Mouse (Mus musculus) gastrocnemius, postnatal 4 days (tissue): ENCODE results near the gene Tnfrsf21. TPM values are rescaled to one million over a fixed set of nuclear protein-coding genes. Genes with fewer than 3 reads are reported as not detected.
A peak's percentile ranks its signal among the peaks of the same experiment; 100 is the strongest.

ENCODE experiments used
- DNase-seq, 2 experiments: peaks; one replicate each; pipeline ENCODE4 v3.0.0; 2021 to 2022; ENCODE audit warnings: low spot score in 2 of 2, mixed read lengths in 2 of 2
- long read RNA-seq, 2 experiments: library from polyadenylated mRNA; stranded (forward); transcript quantifications; one replicate each; pipeline ENCODE4 v2.0.0; 2021
- total RNA-seq, 2 experiments: library from RNA; stranded (reverse); gene quantifications; 2 replicates each; pipeline ENCODE4 v1.2.3; 2021

The Tnfrsf21 gene
- 10 to 100 TPM; 21.1 to 25.7 TPM for total RNA-seq
- long read RNA-seq, experiment 1, transcript Tnfrsf21-201 (6 exons, 3,627 nt), result major isoform, 22 of 33 reads
- long read RNA-seq, experiment 1, partial matches to known transcripts, result 6 of 33 reads
- long read RNA-seq, experiment 1, other reads (novel, unspliced or antisense), result 3 of 33 reads
- long read RNA-seq, experiment 2, transcript Tnfrsf21-201 (6 exons, 3,627 nt), result major isoform, 34 of 41 reads
- long read RNA-seq, experiment 2, partial matches to known transcripts, result 7 of 41 reads
- long read RNA-seq, experiment 2, other reads (novel, unspliced or antisense), result 0 of 41 reads

DNA sequence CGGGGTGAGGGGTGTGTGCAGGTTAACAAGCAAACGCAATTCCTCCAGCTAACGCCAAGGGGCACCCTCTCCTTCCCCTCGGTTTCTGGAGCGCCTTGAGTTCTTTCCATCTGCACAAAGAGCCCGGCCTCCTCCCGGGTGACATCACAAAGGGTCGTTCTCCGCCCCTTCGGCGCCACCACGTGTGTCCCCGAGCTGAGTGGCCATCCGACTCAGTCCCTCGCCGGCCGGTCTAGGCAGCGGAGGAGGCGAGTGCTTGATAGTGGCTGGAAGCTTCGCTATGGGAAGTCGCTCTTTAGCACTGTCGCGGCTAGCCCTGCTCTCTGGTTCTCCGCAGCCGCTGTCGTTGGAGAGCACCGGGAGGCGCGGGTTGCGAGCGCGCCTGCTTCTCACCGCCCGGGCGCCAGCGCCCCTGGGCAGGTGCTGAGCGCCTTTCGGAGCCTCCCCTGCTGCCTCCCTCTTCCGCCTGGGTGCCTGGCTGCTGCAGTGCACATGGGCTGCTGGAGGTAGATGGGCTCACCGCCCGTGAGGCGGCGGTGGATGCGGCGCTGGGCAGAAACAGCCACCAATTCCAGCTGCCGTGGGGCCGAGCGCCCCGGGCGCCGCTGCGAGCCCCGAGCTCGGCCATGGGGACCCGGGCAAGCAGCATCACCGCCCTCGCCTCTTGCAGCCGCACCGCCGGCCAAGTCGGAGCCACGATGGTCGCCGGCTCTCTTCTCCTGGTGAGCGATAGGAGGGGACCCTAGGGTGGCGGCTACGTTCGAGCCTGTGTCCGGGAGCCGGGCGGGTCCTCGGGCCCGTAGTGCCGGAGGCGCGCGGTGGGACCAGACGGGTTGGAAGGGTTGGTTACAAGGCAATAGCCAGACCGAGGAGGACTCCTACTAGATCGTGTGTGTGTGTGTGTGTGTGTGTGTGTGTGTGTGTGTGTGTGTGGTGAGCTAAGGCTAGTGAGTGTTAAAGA lies at the start of gene Tnfrsf21:
TSS of gene Tnfrsf21 (plus strand) at position 185 of the 961 bp plus-strand sequence.
- peak; percentile 77 to 89 for DNase-seq

DNA sequence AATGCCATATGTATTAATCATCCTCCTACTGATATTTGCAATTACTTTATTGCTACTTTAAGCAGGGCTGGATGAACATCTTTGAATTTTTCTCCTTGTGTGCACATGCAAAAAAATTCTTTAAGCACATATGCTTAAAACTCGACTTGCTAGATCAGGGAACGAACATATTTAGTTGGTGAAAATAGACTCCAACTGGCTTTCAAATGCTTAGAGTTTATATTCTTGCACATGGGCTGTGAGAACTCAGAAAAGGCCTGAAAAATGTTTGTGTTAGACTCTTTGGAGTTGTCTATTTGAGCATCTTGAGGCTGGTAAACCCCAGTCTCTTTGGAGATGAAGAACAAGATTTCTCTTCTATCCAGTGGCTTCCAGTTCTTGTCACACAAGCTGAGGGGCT lies 48.2 kb upstream of the Tnfrsf21 start:
- DNase-seq, result no peak

DNA sequence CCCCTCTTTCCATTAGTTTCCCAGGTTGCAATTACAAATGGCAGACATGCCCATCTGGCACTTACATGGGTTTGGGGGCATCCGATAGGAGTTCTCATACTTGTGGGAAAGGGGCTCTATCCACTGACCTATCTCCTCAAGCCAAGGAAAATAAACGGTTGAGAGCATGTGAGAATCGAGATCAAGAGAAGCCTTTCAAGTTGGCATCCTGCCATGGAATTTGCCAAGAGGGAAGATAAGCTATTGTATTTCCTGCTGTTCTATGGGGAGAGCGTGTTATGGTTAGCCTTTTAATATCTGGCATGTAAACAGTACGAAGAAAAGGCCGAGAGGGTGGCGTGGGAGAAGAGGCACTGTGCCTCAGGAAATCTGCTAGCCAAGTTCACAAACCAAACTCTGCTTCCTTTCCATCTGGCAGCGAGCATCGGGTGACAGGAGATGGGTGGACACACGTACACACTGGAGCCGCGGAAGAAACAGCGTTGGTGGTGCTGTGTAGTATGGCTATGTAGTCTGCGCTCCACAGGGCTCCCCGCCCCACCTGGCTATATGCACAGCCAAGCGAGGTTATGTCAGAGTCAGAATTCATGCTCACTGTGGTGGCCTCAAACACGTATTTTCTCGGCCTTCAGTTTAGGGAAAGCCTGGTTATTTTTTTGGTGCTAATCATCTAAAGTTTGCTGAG lies 40.9 kb upstream of the Tnfrsf21 start:
- no peak for DNase-seq

DNA sequence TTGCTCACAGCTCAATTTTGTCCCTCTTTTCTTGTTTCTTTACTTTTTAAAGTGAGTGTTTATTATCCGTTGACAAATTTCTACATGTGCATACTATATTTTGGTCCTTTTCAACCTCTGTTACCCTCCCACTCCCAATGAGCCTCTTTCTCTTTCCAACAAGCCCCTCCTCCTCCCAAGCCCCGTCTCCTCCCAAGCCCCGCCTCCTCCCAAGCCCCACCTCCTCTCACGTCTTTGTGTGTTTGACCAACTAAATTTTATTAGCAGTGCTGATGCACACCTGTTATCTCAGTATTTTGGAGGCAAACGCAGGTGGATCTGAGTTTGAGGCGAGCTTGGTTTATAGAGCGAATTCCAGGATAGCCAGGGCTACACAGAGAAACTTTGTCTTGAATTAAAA lies 38.6 kb upstream of the Tnfrsf21 start:
- DNase-seq, result no peak

DNA sequence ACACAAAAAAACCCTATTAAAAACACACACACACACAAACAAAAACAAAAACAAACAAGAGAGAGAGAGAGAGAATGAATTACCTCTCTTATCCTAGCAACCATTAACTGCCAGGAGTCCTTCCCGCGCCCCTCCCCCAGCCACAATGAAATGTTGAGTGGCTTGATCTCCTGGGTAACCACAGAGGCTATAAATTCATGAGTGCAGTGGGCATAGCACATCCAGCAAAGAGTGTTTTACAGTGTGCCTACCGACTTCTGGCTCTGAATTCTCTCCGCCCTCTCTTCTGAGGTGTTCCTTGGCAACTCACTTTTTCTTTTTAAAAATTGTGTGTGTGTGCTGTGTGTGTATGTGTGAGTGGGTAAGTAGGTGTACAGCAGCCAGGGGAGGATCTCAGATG lies 38.0 kb upstream of the Tnfrsf21 start:
- DNase-seq, result no peak

- DNase-seq, result no peak
These were observed 34.5 kb upstream of the Tnfrsf21 start for GRCm38 (mm10) chr17:42981806-42982205.

- no peak for DNase-seq
These were observed 33.8 kb upstream of the Tnfrsf21 start for GRCm38 (mm10) chr17:42982568-42982967.

DNA sequence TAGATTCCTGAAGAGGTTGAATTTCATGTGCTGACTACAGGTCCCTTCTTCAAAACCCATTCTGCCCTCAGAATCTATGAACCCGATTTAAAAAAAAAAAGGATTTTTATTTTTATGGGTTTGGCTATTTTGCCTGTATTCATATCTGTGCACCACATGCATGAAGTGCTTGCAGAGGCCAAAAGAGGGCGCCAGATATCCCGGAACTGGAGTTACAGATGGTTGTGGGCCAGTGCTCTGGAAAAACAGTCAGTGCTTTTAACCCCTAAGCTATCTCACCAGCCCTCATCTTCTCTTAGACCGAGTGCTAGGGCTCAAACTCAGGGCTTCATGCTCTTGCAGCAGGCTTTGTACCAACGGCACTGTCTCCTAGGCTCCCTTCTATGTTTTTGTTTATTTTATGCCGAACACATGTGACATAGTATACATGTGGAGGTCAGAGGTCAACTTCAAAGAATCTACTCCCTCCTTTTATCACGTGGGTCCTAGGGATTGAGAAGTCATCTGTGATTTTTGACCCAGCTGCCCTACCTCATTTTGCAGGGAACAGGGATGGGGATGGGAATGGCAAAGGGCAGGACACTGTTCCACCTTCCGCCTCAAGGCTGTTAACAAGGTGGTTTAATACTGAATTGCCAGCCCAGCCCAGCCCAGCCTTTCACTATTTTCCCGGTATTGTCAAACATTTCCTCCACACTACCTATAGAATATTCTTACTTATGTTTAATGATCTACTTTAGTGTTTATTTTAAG lies 30.3 kb upstream of the Tnfrsf21 start:
- DNase-seq, result no peak

- DNase-seq, result no peak
These were observed 28.7 kb upstream of the Tnfrsf21 start for GRCm38 (mm10) chr17:42987692-42988091.

- no peak for DNase-seq
These were observed 26.4 kb upstream of the Tnfrsf21 start for GRCm38 (mm10) chr17:42989981-42990380.

DNA sequence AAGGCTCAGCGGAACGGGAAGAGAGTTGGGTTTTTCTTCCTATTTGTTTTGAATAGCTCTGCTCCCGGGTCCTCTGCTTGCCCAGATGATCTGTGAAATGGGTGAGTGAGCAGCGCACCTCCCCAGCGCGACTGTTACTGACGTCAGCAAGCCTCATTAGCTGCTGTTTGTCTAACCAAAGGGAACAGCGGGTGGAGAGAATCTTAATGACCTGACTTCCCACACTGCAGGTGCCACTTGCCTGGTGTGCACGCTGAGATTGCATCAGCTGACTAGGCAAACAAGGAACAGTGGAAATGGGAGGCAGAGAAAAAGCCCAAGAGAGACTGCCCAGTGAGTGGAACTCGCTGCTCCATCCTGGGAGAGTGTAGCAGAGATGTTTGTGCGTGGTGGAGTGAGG lies 25.2 kb upstream of the Tnfrsf21 start:
- no peak for DNase-seq

GRCm38 (mm10) chr17:42999446-42999977 lies 16.8 kb upstream of the Tnfrsf21 start:
- DNase-seq, result no peak

- no peak for DNase-seq
These were observed 15.8 kb upstream of the Tnfrsf21 start for GRCm38 (mm10) chr17:43000598-43000997.

DNA sequence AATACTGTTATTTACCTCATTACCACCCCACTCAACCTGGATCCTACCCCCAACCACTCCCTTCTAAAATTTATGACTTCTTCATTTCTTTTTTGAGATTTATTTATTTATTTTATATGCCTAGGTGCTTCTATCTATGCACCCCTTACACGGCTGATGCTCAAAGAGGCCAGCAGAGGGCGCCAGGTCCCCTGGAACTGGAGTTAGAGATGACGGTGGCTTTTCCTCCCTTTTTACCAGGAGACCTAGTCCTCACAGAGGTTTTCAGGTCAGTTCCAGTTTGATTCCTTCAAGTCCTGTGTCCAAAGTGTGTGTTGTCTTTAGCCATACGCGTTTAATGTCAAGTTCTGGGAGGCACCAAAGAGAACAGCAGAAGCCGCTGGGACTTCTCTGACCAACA lies 3.6 kb upstream of the Tnfrsf21 start:
- DNase-seq, result peak in 1 of 2 experiments; percentile 48

GRCm38 (mm10) chr17:43017341-43018052 lies 1.1 kb downstream of the Tnfrsf21 start:
- DNase-seq, result peak; percentile 26 to 62

- no peak for DNase-seq
These were observed 1.7 kb downstream of the Tnfrsf21 start for GRCm38 (mm10) chr17:43018071-43018470.

DNA sequence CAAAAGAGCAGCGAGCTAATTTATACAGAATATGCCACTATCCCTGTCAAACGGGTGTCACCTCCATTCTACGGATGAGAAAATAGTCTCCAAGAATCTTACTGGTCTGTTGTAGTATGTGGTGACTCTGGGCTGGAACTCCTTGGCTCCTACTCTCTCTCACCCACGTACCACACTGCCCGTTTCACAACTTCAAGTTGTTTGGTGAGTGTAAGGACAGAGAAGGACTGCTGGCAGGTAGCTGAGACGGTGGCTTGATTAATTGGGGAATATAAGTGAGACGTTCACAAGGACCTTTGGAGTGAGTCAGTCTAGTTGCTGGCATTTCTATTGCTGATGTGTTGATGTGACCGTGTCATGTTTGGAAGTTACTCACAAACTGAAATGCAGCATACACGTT lies 3.3 kb downstream of the Tnfrsf21 start:
- no peak for DNase-seq

DNA sequence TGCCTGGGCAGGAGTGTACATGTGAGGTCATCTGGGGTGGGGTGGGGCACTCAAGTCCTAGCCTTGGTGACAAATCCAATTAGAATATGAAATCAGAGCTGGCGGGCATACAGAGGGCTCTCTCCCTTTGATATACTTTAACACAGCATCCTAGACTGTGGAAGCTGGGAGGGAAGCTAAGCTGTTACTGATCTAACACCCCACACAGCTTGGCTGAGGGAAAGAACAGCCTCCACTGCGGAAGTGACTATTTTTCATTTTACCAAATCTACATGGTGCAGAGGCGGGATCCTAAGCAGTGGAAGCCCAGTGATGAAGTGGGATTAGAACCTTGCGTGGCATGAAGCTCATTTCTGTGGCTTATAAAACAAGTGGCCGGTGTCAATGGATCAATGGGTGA lies 4.7 kb downstream of the Tnfrsf21 start:
- no peak for DNase-seq

- no peak for DNase-seq
These were observed 5.7 kb downstream of the Tnfrsf21 start for GRCm38 (mm10) chr17:43022056-43022455.

DNA sequence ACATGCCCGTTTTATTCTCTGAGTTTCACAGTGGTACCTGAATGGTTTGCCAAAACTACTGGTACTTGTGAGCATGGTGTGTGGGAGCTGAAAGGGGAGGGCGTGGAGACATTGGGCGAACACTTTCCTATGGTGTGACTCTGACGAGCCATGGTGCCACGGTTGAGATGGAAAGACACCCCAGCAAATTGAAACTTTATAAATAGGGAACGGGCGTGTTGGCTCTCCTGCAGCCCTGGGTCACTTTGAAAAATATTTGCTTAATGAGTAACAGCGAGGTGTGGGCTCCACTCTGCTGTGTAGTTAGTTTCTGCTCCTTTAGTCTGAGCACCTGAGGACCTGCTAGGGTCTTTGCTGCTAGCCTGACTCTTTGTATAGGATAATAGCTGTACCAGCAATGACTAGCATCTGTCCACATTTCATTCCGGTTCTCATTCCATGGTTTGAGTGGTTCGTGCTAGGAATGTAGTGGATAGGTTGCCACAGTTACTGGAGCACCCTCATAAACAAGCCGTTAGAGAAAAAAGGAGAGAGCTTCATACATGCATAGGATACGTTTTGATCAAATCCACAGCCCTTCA lies 7.4 kb downstream of the Tnfrsf21 start:
- DNase-seq, result no peak
